Mouse (Mus musculus) brain, adult 2 months (tissue): ENCODE measurements around the gene Ehd2.

Experiments
- DNase-seq: peaks from one replicate; pipeline ENCODE4 v3.0.0; 2011; ENCODE audit warnings: low read depth, low spot score

The Ehd2 gene

GRCm38 (mm10) chr7:15910521-15910920 is 56.8 kb downstream of the Ehd2 start:
- no peak for DNase-seq

GRCm38 (mm10) chr7:15907971-15908590 is 59.3 kb downstream of the Ehd2 start:
- DNase-seq: no peak

GRCm38 (mm10) chr7:15906602-15907001 is 60.8 kb downstream of the Ehd2 start:
- DNase-seq: no peak

GRCm38 (mm10) chr7:15905861-15906260 is 61.5 kb downstream of the Ehd2 start:
- DNase-seq: no peak

DNA sequence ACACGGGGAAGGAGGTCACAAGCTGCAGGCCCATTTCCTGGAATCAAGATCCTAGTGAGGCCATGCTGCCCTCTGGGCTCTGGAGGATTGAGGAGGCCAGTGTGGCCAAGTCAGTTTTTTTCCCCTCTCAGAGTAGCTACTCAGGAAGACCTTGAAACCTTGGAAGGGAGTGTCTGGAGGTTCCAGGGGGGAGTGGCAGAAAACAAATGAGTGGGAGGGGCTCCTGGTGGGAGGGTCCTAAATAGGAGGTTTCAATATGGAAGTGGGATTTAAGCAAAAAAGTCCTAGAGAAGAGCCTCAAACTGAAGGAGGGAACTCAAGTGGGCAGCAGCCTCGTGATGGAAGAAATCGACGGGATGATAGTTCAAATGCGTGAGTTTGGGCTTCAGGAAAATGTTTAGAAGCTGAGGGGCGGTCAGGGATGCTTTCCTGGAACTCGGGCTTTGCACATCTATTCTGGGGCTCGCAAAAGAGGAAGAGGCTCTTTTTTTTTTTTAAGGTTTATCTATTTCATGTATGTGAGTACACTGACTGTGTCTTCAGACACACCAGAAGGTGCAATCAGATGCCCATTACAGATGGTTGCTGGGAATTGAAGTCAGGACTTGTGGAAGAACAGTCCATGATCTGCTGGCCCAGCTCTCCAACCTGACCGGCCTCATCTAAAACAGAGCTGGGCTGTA is 65.9 kb downstream of the Ehd2 start:
- no peak for DNase-seq
